Mouse (Mus musculus) intestine, embryonic 15.5 days (tissue): Measurements from ENCODE around the gene Pip5k1c. TPM values are rescaled to one million over a fixed set of nuclear protein-coding genes. Genes with fewer than 3 reads are reported as not detected.

Experiments used
- ATAC-seq: fragments of 200-750 bp; cut with Nextera tagmentation; 2 replicates; pipeline ENCODE4 v1.8.0; 2017; ENCODE audit warnings: moderate TSS enrichment, moderate library complexity
- H3K27ac ChIP-seq: fragments of 300-500 bp; sonication (generic); 2 replicates; pipeline ENCODE4 v1.5.1; 2015; ENCODE audit warnings: mild to moderate bottlenecking, inconsistent platforms
- H3K27me3 ChIP-seq: fragments of 300-500 bp; sonication (generic); replicated peaks from 2 replicates; pipeline ENCODE4 v1.6.1; 2015; ENCODE audit warnings: inconsistent platforms
- H3K36me3 ChIP-seq: fragments of 300-500 bp; sonication (generic); 2 replicates; pipeline ENCODE4 v1.6.1; 2015; ENCODE audit warnings: inconsistent platforms
- H3K4me1 ChIP-seq: fragments of 300-500 bp; sonication (generic); replicated peaks from 2 replicates; pipeline ENCODE4 v1.6.1; 2015; ENCODE audit warnings: inconsistent platforms
- H3K4me2 ChIP-seq: fragments of 300-500 bp; sonication (generic); replicated peaks from 2 replicates; pipeline ENCODE4 v1.6.1; 2015; ENCODE audit warnings: mild to moderate bottlenecking, inconsistent platforms
- H3K4me3 ChIP-seq: fragments of 300-500 bp; sonication (generic); replicated peaks from 2 replicates; pipeline ENCODE4 v1.5.1; 2015; ENCODE audit warnings: inconsistent platforms
- H3K9ac ChIP-seq: fragments of 300-500 bp; sonication (generic); 2 replicates; pipeline ENCODE4 v1.6.1; 2015; ENCODE audit warnings: inconsistent platforms
- H3K9me3 ChIP-seq: fragments of 300-500 bp; sonication (generic); 2 replicates; pipeline ENCODE4 v1.6.1; 2016; ENCODE audit warnings: inconsistent platforms
- whole genome bisulfite sequencing: fragments of 180-500 bp; shearing (Covaris S2); methylation state at CpG from one replicate; pipeline ENCODE4 v1.1.7; 2015; 5-methylcytosine and 5-hydroxymethylcytosine counted together
- polyA plus RNA-seq: library from polyadenylated mRNA; unstranded; fragments of >200 nt; fragmentation: Nextera tagmentation; extraction: Ambion mirVana; gene quantifications from 2 replicates; pipeline ENCODE4 v1.2.1, GENCODE M21; 2015

Pip5k1c gene
- polyA plus RNA-seq, 1 experiment from 2014 or later, result 42.7 TPM

GRCm38 (mm10) chr10:81286586-81286985, 6.2 kb upstream of the Pip5k1c start:
- peak overlapping the region; percentile 85 for H3K27ac ChIP-seq

GRCm38 (mm10) chr10:81287513-81288157, 5.1 kb upstream of the Pip5k1c start:
- WGBS, result 61% methylated on average over 8 of the region's 8 CpGs
- Histone ChIP-seq H3K9ac (no peak overlapping the region), H3K27me3 (peaks cover 18% of the 10 kb centered on the region)

More at GRCm38 (mm10) chr10:81286586-81286985, 6.2 kb upstream of the Pip5k1c start:
- Histone ChIP-seq H3K9me3 (no peaks in the 10 kb centered on the region), H3K4me2 (peak overlapping the region; percentile 79), H3K4me3 (peak overlapping the region; percentile 47), H3K9ac (no peak overlapping the region), H3K4me1 (peaks cover 28% of the 10 kb centered on the region), H3K27me3 (peaks cover 18% of the 10 kb centered on the region), H3K36me3 (no peaks in the 10 kb centered on the region)
- whole genome bisulfite sequencing, result 29% methylated on average over 6 of the region's 6 CpGs
- ATAC-seq, result peak; percentile 18

GRCm38 (mm10) chr10:81288601-81289000, 4.2 kb upstream of the Pip5k1c start:
- Histone ChIP-seq H3K27me3 (peaks cover 13% of the 10 kb centered on the region), H3K9ac (no peak overlapping the region), H3K9me3 (no peaks in the 10 kb centered on the region), H3K4me2 (0 out of 2 replicates have a peak overlapping the region, but pooled peaks have one; percentile 12), H3K4me3 (no peak overlapping the region), H3K27ac (no peak overlapping the region), H3K4me1 (peaks cover 33% of the 10 kb centered on the region), H3K36me3 (no peaks in the 10 kb centered on the region)
- WGBS, result 29% methylated on average over 6 of the region's 6 CpGs
- ATAC-seq, result no peak

More at GRCm38 (mm10) chr10:81287513-81288157, 5.1 kb upstream of the Pip5k1c start:
- ATAC-seq, result no peak
- no peaks in the 10 kb centered on the region for H3K36me3 ChIP-seq
- H3K4me2 ChIP-seq, result peak overlapping the region; percentile 79; the same call in 1 of the 2 replicates
- peak overlapping the region; percentile 85 for H3K27ac ChIP-seq
- H3K9me3 ChIP-seq, result no peaks in the 10 kb centered on the region
- H3K4me1 ChIP-seq, result peaks cover 32% of the 10 kb centered on the region
- H3K4me3 ChIP-seq, result no peak overlapping the region

- Histone ChIP-seq H3K9me3 (no peaks in the 10 kb centered on the region), H3K4me3 (peak overlapping the region; percentile 37; the same call in 1 of the 2 replicates), H3K27ac (peak overlapping the region; percentile 76; the same call in 1 of the 2 replicates)
Observed at GRCm38 (mm10) chr10:81289278-81289677, 3.5 kb upstream of the Pip5k1c start.

GRCm38 (mm10) chr10:81289811-81290210, 3.0 kb upstream of the Pip5k1c start:
- Histone ChIP-seq H3K27me3 (peaks cover under 1% of the 10 kb centered on the region), H3K36me3 (no peaks in the 10 kb centered on the region), H3K4me1 (peaks cover 40% of the 10 kb centered on the region), H3K27ac (peak overlapping the region; percentile 76), H3K9ac (peak overlapping the region; percentile 39), H3K9me3 (no peaks in the 10 kb centered on the region), H3K4me2 (peak overlapping the region; percentile 50), H3K4me3 (peak overlapping the region; percentile 37)
- 55% methylated on average over 14 of the region's 14 CpGs for WGBS
- ATAC-seq, result no peak

More at GRCm38 (mm10) chr10:81289278-81289677, 3.5 kb upstream of the Pip5k1c start:
- 1% methylated on average over 7 of the region's 7 CpGs for WGBS
- Histone ChIP-seq H3K4me1 (peaks cover 38% of the 10 kb centered on the region), H3K36me3 (no peaks in the 10 kb centered on the region), H3K4me2 (peak overlapping the region; percentile 50), H3K27me3 (peaks cover 6% of the 10 kb centered on the region), H3K9ac (no peak overlapping the region)
- no peak for ATAC-seq

GRCm38 (mm10) chr10:81290698-81291460, 1.9 kb upstream of the Pip5k1c start:
- Histone ChIP-seq H3K4me1 (peaks cover 46% of the 10 kb centered on the region), H3K4me2 (peak overlapping the region; percentile 50), H3K27ac (peak overlapping the region; percentile 76), H3K27me3 (no peaks in the 10 kb centered on the region), H3K9me3 (no peaks in the 10 kb centered on the region), H3K9ac (peak overlapping the region; percentile 39), H3K36me3 (no peaks in the 10 kb centered on the region), H3K4me3 (peak overlapping the region; percentile 37)
- 19% methylated on average over 24 of the region's 24 CpGs for WGBS
- 0 out of 2 replicates have a peak, but pooled peaks have one; percentile 9 for ATAC-seq

- no peaks in the 10 kb centered on the region; the same call in 1 of the 2 replicates for H3K36me3 ChIP-seq
- peak within 1 kb of the TSS; percentile 50 for H3K4me2 ChIP-seq
- no peak for ATAC-seq
- H3K27me3 ChIP-seq, result no peaks in the 10 kb centered on the region
- H3K4me3 ChIP-seq, result peak within 1 kb of the TSS; percentile 37
- H3K4me1 ChIP-seq, result peaks cover 48% of the 10 kb centered on the region
- peak within 1 kb of the TSS; percentile 76 for H3K27ac ChIP-seq
- no peaks in the 10 kb centered on the region for H3K9me3 ChIP-seq
- 57% methylated on average over 9 of the region's 9 CpGs for WGBS
- peak within 1 kb of the TSS; percentile 39 for H3K9ac ChIP-seq
Observed at GRCm38 (mm10) chr10:81291511-81292104, 1.2 kb upstream of the Pip5k1c start, which contains the start of gene Tjp3. TSS of gene Tjp3 (minus strand) at chr10:81291581.

- Histone ChIP-seq H3K4me3 (peak overlapping the region; percentile 72), H3K27me3 (no peaks in the 10 kb centered on the region)
Observed at GRCm38 (mm10) chr10:81293334-81294030, 719 bp downstream of the Pip5k1c start.

GRCm38 (mm10) chr10:81294442-81294841, 1.7 kb downstream of the Pip5k1c start:
- H3K4me1 ChIP-seq, result peaks cover 43% of the 10 kb centered on the region
- H3K9ac ChIP-seq, result peak overlapping the region; percentile 85; the same call in 1 of the 2 replicates
- peak overlapping the region; percentile 72 for H3K4me3 ChIP-seq
- 31% methylated on average over 8 of the region's 8 CpGs for WGBS
- no peaks in the 10 kb centered on the region for H3K9me3 ChIP-seq
- H3K27me3 ChIP-seq, result no peaks in the 10 kb centered on the region
- H3K36me3 ChIP-seq, result no peaks in the 10 kb centered on the region; the same call in 1 of the 2 replicates
- no peak for ATAC-seq
- H3K4me2 ChIP-seq, result peak overlapping the region; percentile 95
- H3K27ac ChIP-seq, result no peak overlapping the region

More at GRCm38 (mm10) chr10:81293334-81294030, 719 bp downstream of the Pip5k1c start:
- Histone ChIP-seq H3K4me2 (peak overlapping the region; percentile 95), H3K4me1 (peaks cover 46% of the 10 kb centered on the region), H3K9ac (peak overlapping the region; percentile 85), H3K27ac (peak overlapping the region; percentile 85), H3K9me3 (no peaks in the 10 kb centered on the region), H3K36me3 (no peaks in the 10 kb centered on the region; the same call in 1 of the 2 replicates)
- ATAC-seq, result no peak
- WGBS, result 2% methylated on average over 25 of the region's 25 CpGs

GRCm38 (mm10) chr10:81295185-81295584, 2.4 kb downstream of the Pip5k1c start:
- Histone ChIP-seq H3K27ac (no peak overlapping the region), H3K9ac (0 out of 2 replicates have a peak overlapping the region, but pooled peaks have one; percentile 85), H3K9me3 (no peaks in the 10 kb centered on the region), H3K4me1 (peaks cover 50% of the 10 kb centered on the region), H3K4me2 (no peak overlapping the region), H3K36me3 (no peaks in the 10 kb centered on the region; the same call in 1 of the 2 replicates), H3K27me3 (no peaks in the 10 kb centered on the region), H3K4me3 (no peak overlapping the region)
- no peak for ATAC-seq
- WGBS, result 88% methylated on average over 6 of the region's 6 CpGs

GRCm38 (mm10) chr10:81297246-81297645, 4.5 kb downstream of the Pip5k1c start:
- H3K9me3 ChIP-seq, result no peaks in the 10 kb centered on the region
- H3K4me2 ChIP-seq, result 0 out of 2 replicates have a peak overlapping the region, but pooled peaks have one; percentile 11
- no peaks in the 10 kb centered on the region; the same call in 1 of the 2 replicates for H3K36me3 ChIP-seq
- no peaks in the 10 kb centered on the region for H3K27me3 ChIP-seq
- no peak for ATAC-seq
- WGBS, result 78% methylated on average over 6 of the region's 6 CpGs
- peak overlapping the region; percentile 10; the same call in 1 of the 2 replicates for H3K27ac ChIP-seq
- H3K4me1 ChIP-seq, result peaks cover 63% of the 10 kb centered on the region
- no peak overlapping the region for H3K4me3 ChIP-seq
- no peak overlapping the region for H3K9ac ChIP-seq
